Mouse (Mus musculus) testis, adult 2 months (tissue): ENCODE measurements around the gene Efna1. TPM values are rescaled to one million over a fixed set of nuclear protein-coding genes. Genes with fewer than 3 reads are reported as not detected.

Source experiments
- H3K27ac ChIP-seq: fragments of 200-500 bp; 2 replicates; pipeline ENCODE4 v1.5.1; 2012; ENCODE audit warnings: low read depth, low read length; ENCODE audit not compliant: control insufficient read depth, insufficient read depth
- H3K27me3 ChIP-seq: fragments of 200-500 bp; 2 replicates; pipeline ENCODE4 v1.6.1; 2012; ENCODE audit warnings: mild to moderate bottlenecking, low read length, moderate library complexity; ENCODE audit not compliant: control insufficient read depth, insufficient read depth
- H3K36me3 ChIP-seq: fragments of 200-500 bp; 2 replicates; pipeline ENCODE4 v1.6.1; 2012; ENCODE audit warnings: mild to moderate bottlenecking, low read length; ENCODE audit not compliant: control insufficient read depth, insufficient read depth
- H3K4me1 ChIP-seq: fragments of 200-500 bp; 2 replicates; pipeline ENCODE4 v1.6.1; 2012; ENCODE audit warnings: low read length; ENCODE audit not compliant: control insufficient read depth, insufficient read depth
- H3K4me3 ChIP-seq: fragments of 200-500 bp; 2 replicates; pipeline ENCODE4 v1.5.1; 2012; ENCODE audit warnings: low read depth, mild to moderate bottlenecking, low read length, moderate library complexity, mixed read lengths; ENCODE audit not compliant: control insufficient read depth
- CTCF ChIP-seq: fragments of 200-500 bp; IDR thresholded peaks from 2 replicates; pipeline ENCODE4 v1.5.1; 2012; ENCODE audit warnings: low read depth, mild to moderate bottlenecking, inconsistent platforms, low read length, moderate library complexity; ENCODE audit not compliant: control insufficient read depth, insufficient read depth, insufficient replicate concordance
- POLR2A ChIP-seq: fragments of 200-500 bp; IDR thresholded peaks from 2 replicates; pipeline ENCODE4 v1.6.1; 2012; ENCODE audit warnings: low read depth, mild to moderate bottlenecking, inconsistent platforms, low read length, moderate library complexity; ENCODE audit not compliant: control insufficient read depth
- polyA plus RNA-seq: library from polyadenylated mRNA; depleted of rRNA; stranded (reverse); fragments of >200 nt; gene quantifications from 2 replicates; pipeline ENCODE4 v1.2.3, GENCODE M21; 2012

The Efna1 gene
- polyA plus RNA-seq, 1 experiment, result 1.1 TPM

GRCm38 (mm10) chr3:89276061-89276460 lies 4.9 kb downstream of the Efna1 start:
- TF ChIP-seq POLR2A (no peak), CTCF (no peak)
- Histone ChIP-seq H3K4me3 (no peak overlapping the region), H3K27ac (no peak overlapping the region), H3K27me3 (no peaks in the 10 kb centered on the region), H3K4me1 (peaks cover under 1% of the 10 kb centered on the region), H3K36me3 (no peaks in the 10 kb centered on the region)

DNA sequence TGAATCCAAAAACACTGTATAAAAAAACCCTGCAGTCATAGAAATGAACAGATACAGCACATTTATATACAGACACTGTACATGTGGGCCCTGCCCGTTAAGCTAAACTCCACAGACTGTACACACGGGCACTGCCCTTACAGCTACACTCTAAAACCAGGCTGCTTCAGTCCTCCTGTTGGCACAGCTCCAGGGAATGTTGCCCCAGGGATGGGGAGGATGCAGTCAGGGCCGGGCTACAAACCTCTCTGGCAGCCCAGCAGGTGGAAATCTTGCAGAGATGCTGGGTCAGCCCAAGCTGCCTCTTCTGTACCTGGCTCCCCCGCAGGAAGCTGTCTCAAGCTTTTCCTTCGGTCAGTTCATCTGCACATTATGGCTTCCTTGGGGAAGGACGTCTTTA lies 9.2 kb downstream of the Efna1 start:
- Histone ChIP-seq H3K4me3 (no peak overlapping the region), H3K36me3 (no peaks in the 10 kb centered on the region), H3K27ac (no peak overlapping the region), H3K27me3 (no peaks in the 10 kb centered on the region), H3K4me1 (peaks cover 11% of the 10 kb centered on the region)
- TF ChIP-seq POLR2A (no peak), CTCF (no peak)

- Histone ChIP-seq H3K4me1 (peaks cover 15% of the 10 kb centered on the region), H3K27ac (no peak overlapping the region)
- TF ChIP-seq POLR2A (no peak), CTCF (no peak)
Observed at GRCm38 (mm10) chr3:89270891-89271290, 10.1 kb downstream of the Efna1 start.

DNA sequence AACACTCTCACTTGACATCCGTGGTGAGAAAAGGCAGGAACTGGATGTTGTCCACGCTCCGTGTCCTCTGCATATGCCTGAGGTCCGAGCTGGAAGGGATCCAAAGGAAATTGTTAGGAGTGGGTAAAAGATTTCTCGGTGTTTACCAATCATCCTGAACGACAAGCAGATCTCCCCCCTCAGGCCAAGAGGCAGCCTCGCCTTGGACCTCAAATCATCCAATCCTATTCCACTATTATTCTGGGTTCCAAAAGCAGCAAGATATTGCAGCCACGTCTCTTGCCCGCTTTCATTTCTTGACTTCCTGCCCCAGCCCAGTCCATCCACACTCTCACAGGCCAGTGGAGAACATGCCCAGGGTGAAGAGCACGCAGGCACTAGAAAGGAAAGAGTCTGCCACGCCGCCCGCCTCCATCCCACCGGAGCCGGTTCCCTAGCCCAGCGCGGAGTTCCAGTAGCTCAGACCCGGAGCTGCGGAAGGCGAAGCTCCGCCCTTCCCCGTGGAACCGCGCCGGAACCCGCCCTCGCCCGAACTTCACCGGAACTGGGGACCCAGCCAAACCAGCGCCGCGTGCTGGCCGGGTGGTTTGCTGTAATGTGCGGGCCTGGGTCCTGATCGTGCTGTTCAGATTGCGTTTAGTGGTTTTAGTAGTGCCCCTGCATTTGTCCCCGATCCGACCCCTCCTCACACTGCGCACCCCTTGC lies 10.7 kb downstream of the Efna1 start, which contains the start of gene Slc50a1:
TSS of gene Slc50a1 (minus strand) at position 520 of the 705 bp plus-strand sequence.
- H3K4me3 ChIP-seq, result peak within 1 kb of the TSS; percentile 60
- H3K27ac ChIP-seq, result no peak within 1 kb of the TSS
- peaks cover 15% of the 10 kb centered on the region for H3K4me1 ChIP-seq
- no peak for TF ChIP-seq CTCF
- TF ChIP-seq POLR2A, result peak; percentile 20; the same call in 1 of the 2 replicates
- H3K27me3 ChIP-seq, result no peaks in the 10 kb centered on the region
- H3K36me3 ChIP-seq, result no peaks in the 10 kb centered on the region

More at GRCm38 (mm10) chr3:89270891-89271290, 10.1 kb downstream of the Efna1 start:
- Histone ChIP-seq H3K36me3 (no peaks in the 10 kb centered on the region), H3K4me3 (no peak overlapping the region), H3K27me3 (no peaks in the 10 kb centered on the region)

DNA sequence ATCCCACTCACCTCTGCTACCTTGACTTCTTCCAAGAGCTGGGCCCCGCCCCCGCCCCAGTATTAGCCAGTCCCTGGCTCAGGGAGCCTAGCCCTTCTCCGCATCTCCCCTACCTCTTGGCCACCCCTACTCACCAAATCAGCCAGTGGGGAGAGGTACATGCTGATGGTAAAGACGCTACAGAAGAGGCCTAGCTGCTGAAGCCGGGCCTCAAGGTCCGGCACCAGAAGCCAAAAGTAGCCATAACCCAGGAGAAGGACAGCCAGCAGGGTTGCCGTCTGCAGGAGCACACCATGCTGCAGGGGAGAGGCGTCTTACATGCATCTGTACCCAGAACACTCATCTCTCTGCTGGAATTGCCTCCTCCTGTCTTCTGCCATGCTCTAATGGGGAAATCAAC lies 12.0 kb downstream of the Efna1 start:
- Histone ChIP-seq H3K4me3 (no peak overlapping the region), H3K36me3 (no peaks in the 10 kb centered on the region), H3K27ac (no peak overlapping the region), H3K4me1 (peaks cover 15% of the 10 kb centered on the region), H3K27me3 (no peaks in the 10 kb centered on the region)
- TF ChIP-seq CTCF (no peak), POLR2A (no peak)

DNA sequence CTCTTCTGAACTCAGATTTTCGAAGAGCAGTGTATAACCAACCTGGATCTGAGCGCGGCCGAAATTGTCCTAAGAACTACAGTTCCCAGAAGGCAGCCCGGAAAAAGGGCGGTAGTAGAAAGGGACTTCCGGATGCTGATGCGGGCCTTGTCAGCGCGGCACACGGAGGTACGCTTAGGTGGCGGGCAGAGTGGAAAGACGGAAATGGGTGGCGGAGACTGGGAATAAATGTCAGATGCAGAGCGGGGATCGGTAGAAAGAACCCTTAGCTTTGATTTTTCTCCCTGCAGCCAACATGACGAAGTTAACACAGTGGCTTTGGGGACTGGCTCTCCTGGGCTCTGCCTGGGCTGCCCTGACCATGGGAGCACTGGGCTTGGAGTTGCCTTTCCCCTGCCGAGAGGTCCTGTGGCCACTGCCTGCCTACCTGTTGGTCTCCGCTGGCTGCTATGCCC lies 14.5 kb downstream of the Efna1 start:
- Histone ChIP-seq H3K27me3 (no peaks in the 10 kb centered on the region), H3K27ac (peak overlapping the region; percentile 55), H3K36me3 (no peaks in the 10 kb centered on the region), H3K4me3 (peak overlapping the region; percentile 88), H3K4me1 (peaks cover 15% of the 10 kb centered on the region)
- peak; percentile 92 for TF ChIP-seq POLR2A
- no peak for TF ChIP-seq CTCF

DNA sequence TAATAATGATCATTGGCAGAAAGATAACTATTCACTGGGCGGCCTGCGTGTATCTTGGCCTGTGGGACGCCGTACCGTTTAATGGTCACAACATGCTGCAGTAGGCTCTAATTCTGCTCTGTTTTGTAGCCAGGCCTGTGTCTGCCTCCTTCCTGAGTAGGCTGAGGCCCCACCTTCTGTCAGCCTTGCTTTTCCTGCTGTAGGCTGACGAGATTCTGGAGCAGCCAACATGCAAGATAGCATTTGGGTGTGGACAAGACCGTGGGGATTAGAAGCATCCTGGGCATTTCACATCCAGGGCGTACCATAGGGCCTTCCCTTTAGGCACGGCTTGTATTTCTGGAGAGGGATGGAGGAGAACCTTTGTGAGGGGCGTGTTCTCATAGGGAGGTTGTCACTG lies 18.5 kb downstream of the Efna1 start:
- Histone ChIP-seq H3K27me3 (no peaks in the 10 kb centered on the region), H3K36me3 (no peaks in the 10 kb centered on the region)
- TF ChIP-seq CTCF (no peak), POLR2A (no peak)

More for the DNA sequence above, 18.5 kb downstream of the Efna1 start:
- peaks cover 6% of the 10 kb centered on the region for H3K4me1 ChIP-seq
- H3K4me3 ChIP-seq, result no peak overlapping the region
- H3K27ac ChIP-seq, result no peak overlapping the region
